Mouse (Mus musculus) right cerebral cortex, postnatal 36 days (tissue): ENCODE measurements around the gene Acer3.
A peak's percentile ranks its signal among the peaks of the same experiment; 100 is the strongest.

Source experiments
- DNase-seq, 2 experiments: peaks; one replicate each; pipeline ENCODE4 v3.0.0; 2022; ENCODE audit warnings: low spot score in 2 of 2, mixed read lengths in 1 of 2

Gene Acer3

DNA sequence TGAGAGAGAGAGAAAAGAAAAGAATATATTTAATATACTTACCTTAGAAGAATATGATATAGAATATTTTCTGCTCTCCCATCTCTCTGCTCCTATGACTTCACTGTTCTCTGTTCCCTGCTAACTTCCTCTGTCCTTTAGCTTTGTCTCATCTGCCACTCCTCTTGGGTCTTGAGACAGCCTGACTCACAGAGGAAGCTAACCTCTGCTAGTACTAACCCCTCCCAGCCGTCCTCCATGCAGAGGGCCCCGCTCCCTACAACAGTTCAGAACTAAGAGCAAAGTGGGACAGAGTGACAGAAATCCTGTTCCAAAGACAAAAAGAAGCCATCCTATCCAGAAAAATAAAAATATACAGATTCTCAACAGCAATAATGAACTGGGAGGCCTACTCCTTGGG lies at the start of gene Acer3:
Gene Acer3 (minus strand): TSS at position 126 of the 400 bp plus-strand sequence.
- DNase-seq: no peak

DNA sequence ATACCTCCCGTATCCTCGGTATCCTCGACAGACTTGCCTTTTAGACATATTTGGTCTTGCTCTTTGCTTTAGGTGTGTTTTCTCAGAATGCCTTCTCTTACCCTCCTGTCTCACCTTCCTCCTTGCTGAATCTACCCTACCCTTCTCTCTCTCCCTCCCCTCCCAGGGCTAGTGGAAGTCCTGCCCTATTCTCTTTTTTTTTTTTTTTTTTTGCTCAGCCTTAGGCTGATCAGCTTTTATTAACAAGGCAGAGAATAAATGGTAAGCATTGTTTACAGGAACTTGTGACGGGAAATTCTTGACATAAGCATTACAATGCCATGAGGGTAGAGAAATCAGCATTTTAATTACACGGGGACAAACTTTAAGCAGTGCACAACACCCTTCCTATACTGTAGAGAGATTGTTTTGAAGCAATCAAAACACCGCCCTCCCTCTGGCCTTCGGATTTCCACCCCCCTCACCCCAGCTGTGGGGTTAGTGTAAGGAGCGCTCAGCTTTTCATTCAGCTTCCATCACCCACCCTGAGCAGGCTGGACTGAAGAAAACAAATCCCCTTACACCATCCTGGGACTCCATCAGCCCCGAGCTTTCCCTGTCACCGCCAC lies 48.9 kb upstream of the Acer3 start:
- no peak for DNase-seq

DNA sequence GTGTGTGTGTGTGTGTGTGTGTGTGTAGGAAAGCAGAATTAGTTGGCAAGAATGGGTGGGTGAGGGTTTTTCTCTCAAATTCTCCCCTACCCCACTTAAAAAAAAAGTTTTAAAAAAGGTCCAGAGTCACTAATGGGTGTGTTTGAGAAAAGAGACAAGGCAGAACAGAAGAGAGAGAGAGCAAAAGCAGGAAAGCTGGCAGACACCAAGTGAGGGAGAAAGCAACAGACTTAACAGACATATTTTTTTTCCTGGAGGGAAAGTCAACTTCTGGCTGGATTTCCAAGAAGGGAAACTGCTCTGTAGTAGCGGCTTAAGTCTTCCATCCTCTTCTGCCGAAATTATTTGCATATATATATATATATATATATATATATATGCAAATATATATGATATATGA lies 40.7 kb upstream of the Acer3 start:
- no peak for DNase-seq

DNA sequence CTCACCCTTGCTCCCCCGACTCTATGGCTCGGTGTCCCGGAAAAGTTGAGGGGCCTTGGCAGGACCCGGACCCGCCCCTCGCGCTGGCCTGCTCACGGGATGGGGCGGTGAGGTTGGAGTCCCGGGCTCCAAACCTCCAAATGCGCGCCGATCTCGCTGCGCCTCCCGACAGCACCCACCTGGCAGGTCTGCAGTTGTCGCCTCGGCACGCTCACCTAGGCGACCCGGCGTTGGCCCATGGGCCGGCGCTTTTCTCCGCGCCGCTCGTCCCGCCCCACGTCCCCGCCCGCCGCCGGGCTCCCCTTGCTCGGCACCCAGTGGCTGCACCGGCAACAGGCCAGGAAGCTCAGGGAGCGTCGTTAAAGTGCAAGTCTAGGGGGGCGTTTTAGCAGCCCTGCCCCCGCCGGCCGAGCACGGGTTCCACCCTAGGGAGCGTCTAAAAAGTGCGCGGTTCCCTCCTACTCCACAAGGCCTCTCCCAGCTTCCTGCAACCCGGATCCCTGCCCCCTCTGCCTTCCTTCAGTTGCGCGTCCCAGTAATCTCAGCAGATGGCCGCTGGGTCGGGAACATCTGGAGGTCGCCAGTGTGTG lies 40.1 kb upstream of the Acer3 start, which contains the start of gene Tsku:
Gene Tsku (minus strand): TSS at position 266 of the 590 bp plus-strand sequence.
- peak; percentile 60 to 67 for DNase-seq

DNA sequence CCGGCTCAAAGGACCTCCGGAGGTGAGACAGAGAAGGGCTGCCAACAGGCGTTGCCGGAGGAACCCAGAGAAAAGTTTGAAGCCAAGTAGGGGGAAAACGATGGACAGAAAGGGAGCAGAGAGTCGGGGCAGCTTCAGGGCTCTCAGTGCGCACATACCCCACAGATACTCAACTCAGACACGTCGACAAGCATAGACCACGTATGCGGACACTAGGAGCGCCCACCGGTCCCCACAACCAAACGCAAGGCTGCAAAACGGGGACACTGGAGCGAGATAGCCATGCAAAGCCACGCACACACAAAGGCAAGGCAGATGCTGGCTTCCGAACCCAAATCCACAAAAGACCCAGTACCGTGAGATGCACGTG lies 39.6 kb upstream of the Acer3 start:
- no peak for DNase-seq

DNA sequence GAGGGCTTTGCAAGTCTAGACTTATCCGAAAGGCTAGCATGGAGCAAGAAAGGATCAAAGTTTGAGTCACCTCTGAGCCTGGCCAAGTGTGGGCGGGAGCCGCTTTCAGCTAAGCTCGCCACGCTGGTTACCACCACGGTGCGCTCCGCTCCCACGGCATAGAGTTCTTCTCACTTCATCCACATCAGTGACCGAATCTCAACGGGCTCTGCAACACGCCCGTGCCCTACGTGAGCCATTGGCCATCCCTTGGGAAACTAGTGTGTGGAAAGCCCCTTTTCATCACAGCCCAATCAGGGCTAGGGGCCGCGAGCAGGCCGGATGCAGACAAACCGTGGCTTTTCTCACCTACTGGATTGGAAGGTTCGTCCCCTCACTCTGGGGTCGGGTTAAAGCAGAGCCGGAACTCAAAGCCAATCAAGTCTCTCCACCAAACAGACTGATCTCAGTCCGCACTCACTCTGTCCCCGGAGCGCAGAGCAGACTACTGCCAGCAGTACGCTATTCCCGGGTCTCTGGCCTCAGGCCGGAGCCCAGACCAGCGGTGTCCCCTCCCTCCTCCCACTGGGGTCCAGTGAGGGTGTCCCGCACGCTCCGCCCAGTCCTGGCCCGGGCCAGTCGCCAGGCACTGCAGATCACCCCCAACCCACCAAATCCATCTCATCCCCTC lies 39.1 kb upstream of the Acer3 start:
- no peak for DNase-seq

DNA sequence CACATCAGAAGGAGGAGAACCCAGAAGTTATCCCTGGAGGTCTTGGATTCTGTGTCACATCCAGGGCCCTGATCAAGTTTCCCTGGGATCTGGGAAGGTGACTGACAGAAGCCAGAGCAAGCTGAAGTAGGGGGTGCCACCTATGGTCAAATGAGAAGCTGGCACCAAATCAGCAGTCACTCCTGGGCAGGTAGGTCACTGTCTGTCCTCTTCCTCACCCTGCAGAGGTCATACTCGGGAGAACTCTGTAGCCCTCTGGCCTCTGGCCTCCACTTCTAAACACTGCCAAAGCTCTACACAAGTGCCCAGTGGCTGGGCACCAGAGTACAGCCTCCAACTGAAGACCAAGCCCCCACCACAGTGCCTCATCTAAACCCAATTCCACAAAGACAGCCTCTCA lies 37.0 kb upstream of the Acer3 start:
- no peak for DNase-seq

DNA sequence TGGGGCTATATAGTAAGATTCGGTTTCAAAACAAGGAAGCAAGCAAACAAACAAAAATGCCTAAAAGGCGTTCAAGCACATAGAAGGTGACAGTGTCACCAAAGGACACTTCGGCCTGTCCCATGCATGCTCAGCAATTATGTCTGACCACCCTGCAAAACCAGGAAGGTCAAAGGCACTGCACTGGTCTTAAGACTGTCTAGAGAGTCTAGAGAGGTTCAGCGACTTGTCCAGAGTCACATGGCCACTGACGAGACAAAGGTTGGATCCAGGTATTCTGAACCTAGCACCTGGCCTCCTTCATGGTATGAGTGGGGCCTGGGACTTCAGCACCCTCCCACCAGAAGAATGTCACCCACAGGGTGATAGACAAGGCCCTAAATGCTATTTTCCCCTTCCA lies 36.3 kb upstream of the Acer3 start:
- no peak for DNase-seq

DNA sequence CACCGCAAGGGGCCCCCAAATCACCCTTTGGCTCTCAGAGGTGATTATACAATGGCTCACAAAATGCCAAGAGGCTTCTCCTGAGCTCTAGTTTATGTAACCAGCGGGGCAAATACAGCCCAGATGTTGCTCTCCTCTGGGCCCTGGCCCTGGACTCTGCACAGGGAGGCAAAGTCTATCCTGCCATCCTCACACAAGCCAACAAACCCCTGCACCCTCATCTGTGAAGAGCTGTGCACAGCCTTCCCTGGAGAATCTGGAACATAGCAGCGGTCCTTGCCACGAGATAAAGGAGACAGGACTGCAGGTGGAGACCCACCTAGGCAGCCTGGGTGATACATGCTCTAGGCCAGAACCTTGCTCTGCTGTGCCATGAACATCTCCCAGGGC lies 33.9 kb upstream of the Acer3 start:
- no peak for DNase-seq

DNA sequence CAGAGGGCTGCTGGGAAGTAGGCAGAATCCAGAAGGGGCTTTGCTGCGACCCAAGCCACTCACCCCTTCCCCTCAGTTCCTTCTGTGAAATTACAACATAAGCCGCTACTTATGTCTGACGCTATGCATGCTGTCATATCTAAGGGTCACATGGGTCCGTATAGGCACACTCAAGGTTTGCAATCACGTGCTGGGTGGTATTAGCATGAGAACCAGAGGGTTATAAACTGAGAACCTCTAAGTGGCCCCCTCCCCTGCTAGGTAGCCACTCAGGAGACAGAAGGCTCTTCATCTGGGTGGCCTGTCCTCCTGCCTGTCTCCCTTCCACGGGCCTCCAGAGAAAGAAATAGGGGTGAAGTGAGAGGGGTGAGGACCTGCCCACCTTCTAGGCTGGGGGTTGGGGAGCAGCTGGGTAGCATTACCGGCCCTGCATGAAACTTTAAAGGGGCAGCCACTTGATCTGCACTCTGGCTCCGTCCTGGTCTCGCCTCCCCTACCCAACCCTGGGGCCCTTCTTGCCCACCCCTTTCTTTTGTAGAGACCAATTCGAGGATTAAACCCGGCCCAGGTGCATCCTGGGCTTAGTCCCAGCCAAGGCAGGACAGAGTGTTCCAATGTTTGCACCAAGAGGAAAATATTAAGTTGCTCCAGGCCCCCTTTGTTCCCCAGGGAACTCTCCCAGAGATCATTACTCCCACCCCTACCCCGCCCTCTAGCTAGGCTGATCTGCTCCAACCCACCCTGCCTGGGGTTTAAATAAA lies 33.3 kb upstream of the Acer3 start:
- DNase-seq: no peak

DNA sequence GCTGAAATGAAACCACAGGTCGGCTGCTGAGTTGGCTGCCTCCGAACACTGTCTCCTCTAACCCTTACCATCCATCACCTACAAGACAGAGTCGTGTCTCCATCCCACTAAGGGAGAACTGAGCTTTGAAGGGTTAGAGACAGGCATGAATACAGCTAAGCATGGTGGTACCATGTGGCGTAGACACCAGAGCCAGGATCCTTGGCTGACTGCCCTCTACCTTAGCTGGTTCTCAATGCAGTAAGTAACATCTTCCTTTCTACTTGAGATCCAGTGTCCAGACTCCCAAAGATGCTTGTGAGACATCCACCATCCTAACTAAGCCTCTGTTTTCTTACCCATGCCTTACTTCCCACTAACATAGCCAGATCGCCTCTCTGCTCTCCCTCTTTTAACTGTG lies 32.6 kb upstream of the Acer3 start:
- DNase-seq: no peak

DNA sequence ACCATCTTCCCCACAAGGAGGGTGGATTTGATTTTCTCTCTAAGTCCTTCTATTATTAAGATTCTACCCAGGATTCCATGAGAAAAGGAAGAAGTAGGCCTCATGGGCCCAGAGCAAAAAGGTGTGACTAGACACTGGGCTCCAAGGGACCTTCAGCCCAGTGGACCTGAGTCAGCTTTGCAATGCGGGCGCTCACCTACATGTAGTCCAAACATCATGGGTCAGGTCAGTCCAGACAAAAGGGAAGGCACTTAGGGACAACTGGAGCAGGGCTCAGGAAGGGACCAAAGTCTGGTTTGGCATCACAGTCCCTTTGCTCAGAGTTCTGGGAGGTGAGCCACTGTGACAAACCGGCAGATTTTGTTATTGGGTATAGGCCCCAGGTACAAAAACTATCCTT lies 30.5 kb upstream of the Acer3 start:
- no peak for DNase-seq

DNA sequence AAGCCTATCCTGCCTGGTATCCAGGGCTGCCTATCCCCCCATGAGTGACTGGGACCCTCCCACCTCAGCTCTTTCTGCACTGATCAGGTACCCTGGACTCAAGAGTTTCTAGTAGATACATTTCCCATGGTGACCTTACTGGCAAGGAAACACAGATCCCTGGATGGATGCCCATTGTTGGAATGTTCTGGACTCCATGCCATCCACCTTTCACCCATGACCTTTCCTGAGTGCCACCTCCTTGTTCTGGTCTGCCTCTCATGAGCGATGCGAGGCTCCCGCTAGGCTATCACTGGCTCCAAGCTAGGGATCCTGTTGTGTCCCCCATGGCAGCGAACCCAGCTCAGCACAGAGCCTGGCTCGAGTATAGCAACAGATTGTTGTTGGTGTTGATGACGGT lies 28.8 kb upstream of the Acer3 start:
- DNase-seq: no peak

DNA sequence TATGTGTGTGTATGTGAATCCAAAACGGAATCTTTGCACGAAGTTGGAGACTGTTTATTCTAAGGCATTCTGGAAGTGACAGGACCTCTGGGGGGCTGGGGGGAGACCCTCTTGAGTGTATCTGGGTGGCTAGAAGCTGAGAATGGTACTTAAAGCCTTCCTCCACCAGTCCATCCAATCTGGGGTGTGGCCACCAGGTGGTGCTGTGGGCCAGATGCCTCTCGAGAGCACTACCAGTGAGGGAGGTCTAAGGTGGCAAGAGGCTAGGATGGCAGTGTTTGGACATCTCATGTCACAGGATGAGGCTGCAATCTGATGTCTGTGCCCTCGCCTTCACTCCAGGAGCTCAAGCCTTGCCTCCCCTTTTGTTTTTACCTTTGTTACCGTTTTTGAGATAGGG lies 28.1 kb upstream of the Acer3 start:
- DNase-seq: peak; percentile 53 to 70

DNA sequence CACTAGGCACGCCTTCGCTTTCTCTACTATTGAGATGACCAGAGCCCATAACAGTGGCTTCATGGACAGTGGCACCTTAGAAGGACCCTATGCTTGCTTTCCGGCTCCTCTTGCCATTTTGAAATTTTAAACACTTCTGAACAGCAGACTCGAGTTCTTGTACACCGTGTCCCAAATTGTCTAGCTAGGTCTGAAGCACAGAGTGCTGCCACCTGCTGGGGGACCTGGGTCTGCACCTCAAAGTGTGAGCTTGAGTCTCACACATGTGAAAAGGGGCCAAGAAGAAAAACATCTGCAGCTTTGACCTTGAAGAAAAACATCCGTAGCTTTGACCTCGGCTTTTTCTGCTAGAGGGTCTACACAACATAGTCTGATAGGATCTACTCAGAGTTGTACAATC lies 27.0 kb upstream of the Acer3 start:
- DNase-seq: peak in 1 of 2 experiments; percentile 39

DNA sequence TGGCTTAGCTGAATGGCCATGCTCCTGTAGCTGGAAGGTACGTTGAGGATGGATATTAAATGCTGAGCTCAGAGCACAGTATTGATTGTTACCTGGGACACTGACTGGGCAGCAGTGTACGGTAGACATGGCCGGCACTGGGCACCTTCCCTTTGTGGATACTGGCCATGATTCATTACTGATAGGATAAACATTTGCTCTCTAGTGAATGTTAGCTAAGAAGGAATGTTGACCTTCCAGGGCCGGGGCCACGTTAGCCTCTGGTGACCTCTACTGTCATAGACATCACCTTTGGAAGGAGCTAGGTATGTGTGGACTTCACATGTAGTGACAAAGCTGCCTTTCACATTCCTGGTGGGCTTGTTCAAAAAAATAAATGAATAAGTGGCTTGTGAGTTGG lies 26.5 kb upstream of the Acer3 start:
- DNase-seq: no peak

DNA sequence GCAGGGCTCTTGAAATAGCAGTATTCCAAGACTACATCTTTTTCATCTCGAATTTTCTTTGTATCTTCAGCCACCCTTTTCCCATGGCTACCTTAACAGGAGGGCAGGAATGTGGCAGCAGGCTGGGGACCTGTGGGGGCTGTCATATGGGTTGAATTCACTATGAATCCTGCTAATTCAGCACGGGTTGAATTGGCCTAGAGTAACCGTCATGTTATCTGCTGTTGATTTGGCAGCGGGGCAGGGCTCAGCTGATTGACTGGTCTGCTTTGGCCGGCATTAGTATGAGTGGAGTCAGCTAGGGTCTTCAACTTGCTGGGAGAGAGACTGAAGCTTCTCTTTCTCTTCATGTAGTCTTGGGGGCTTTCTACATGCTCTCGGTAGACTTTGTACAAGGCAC lies 24.0 kb upstream of the Acer3 start:
- no peak for DNase-seq

DNA sequence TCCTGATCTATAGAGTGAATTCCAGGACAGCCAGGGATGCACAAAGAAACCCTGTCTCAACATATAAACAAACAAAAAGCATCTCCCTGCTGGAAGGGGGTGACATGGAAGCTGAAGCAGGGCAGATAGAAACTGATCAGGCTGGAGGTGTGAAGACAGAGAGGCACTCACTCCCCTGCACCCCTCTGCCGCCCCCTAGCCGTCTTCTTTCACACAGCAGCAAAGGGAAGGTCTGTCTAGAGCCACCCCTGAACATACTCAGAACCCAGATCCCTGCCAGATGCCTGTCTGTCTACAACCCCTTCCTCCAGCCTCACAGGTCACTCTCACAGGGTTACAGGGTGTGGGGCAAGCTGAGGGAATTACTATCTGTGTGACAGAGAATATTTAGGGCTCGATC lies 23.4 kb upstream of the Acer3 start:
- no peak for DNase-seq

DNA sequence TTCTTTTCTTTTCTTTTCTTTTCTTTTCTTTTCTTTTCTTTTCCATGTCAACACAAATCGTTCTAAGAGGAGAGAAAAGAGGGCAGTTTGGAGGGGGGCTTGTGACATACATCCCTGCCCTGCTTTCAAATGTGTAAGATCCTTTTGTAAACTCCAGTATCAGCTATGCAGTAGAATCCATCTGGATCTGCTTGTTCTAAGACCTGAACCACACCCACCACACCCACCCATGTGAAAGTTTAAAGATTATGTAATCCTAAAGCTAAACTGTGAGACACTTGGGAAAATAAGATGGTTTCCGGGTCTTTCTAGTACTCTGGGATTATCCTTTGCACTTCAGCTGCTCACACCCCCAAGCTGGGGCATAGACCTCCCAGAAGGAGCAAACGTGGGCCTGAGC lies 21.2 kb upstream of the Acer3 start:
- DNase-seq: no peak

DNA sequence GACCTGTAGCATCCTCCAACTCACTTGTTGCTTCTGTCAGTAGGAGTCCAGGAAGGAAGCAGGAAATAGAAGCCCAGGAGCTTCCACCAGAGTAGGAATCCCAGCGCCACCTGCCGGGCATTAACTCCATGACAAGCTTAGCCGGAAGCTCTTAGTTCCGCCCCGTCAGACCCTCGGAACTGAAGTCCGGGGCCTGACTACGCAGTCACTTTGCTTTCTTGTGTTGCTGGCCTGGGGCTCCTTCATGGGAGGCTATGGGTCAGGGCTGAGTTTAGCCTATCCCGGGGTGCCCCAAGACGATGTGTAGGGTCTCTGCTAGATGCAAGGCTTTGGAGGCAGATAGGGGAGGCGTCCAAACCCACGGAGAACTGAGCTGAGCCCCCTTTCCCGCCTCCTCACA lies 20.5 kb upstream of the Acer3 start:
- DNase-seq: peak; percentile 52 to 59

DNA sequence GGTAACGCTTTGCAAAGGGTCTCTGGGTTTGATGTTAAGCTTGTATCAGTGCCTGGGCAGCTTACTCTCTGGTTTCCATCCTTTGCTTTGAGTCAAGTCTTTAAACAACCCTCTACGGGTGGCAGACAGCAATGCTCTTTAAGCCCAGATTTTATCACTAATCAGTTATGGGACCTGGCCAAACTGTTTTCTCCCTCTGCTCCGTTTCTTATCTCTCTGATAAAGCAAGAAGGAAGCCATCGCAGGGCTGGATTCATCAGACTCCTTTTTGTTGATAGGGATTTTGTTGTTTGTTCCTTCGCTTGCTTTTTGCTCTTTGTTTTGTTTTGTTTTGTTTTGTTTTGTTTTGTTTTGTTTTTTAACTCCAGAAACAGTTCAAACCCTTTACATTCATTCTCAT lies 19.3 kb upstream of the Acer3 start:
- no peak for DNase-seq

DNA sequence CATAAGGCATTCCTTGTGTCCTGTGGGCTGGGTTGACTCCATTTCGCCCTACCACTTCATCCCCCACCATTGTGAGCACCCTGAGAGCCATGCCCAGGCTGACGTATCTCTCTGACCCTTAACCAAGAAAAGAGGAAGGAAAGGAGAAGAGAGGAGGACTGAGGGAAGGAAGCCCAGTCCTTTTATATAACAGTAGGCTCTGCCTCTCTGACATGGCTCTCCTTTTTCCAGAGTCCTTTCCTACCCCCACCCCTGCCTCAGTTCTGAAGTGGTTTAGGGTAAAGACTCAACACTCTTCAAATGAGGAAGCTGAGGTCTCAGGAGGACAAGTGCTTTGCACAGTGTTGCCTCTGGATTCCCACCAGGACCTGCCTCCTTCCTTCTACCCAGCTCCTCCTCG lies 13.0 kb upstream of the Acer3 start:
- DNase-seq: no peak

DNA sequence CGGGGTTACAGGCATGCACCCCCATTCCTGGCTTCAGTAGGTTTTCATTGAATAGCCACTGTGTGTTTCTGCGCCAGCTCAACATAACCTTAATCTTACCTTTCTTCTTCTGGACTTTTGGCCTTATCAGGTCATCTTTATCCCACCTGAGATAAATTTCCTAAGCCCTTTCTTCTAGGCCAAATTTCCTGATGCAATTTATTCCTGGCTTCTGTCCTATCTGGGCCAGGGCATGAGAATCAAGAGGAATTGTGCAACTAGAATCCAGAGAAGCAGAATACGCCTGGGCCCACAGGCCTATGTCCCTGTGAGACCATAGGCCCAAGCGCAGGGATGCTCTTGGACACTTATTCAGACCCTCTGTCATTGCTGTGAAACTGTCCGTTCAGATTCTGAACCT lies 12.5 kb upstream of the Acer3 start:
- DNase-seq: no peak
